Mouse (Mus musculus): ENCODE results near the gene Alpk1.

DNA sequence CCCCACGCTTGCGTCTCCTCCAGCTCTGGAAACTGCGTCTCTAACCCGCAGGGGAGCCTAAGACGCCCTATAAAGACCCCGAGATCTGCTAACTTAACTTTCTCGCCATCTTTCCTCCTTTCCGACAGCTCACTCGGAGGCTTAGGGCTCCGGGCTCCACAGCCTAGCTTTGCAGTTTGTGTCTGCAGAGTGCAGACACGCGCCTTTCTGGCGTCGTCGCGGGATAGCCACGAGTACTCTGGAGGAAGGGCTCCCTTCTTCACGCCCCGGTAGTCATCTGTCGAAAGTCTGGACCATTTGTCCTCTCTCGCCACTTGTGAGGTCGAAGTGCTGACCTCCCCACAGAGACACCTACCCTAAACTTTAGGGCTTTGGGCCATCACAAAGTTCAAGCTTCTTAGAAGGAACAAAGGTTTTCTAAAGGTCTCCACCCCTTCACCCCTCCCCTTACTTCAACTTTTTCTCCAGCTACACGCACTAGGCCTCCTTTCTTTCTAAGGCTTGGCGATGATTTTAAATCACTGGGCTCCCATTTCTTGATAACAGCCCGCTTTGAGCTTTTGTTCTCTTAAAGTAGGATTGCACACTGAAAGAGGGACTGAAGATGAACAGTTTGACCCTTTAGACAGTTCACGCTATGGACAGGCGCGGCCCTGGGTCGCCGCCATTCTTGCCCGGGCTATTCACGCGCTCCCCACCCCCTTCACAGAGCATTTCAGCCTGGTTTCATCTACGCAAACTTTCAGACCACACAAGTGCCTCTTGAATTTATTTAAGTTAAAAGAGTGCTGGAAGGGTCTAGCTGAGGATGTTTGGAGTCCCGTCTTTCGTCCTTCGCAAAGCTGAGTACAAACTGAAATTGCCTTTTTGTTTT, 151.8 kb downstream of the Alpk1 start:
- no peak for TF ChIP-seq ZNF384 (IDR thresholded peaks at IDR 0.05; ENCODE audit: low read depth, low read length)
- TF ChIP-seq ZC3H11A (IDR thresholded peaks at IDR 0.05; ENCODE audit: borderline replicate concordance, low read depth, low read length), result no peak
- no peak for TF ChIP-seq CHD2 (IDR thresholded peaks at IDR 0.05; ENCODE audit: low read depth, low read length)
